Mouse (Mus musculus): ENCODE measurements around the gene Yod1.

Gene Yod1

DNA sequence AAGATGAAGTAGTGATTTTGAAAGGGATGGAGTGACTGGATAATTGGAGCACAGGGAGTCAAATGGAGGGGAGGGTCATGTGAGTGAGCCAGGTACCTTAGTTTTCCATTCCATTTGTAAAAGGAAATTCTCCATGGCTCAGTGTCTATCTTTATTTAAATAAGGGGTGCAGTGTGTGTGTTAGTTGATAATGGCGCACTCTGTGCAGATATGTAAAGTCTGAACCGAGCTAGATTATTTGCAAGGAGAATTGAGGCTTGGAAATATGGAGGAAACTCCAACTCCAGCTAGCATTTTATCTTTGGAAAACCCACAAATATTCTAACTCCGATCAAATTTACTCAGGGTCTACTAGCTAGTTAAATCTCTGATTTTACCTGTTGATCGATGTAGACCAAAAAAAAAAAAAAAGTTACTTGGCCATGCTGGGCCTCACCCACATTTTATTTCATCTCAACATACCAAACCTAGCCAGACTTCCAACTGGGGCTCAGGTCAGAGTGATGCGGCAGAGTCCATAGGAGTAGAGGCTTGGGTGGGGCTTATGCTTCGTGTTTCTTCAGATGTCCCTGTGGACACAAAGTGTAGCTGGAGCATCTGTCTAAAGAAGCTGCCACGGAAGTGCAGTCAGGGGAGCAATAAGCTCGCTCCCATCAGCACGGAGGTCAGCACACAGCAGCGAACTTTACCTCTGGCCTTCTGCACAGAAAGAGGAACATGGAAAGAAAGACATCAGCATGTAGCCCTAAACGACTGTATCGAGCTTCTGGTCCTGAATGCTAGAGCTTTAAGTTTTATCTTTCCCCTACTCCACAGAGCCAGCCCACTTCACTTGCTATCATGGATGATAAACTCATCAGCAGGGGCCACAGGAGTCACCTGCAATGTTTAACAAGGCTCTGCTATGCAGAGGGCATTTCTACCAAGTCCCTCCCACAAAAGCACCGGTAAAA lies 15.9 kb downstream of the Yod1 start:
- DNase-seq (ENCODE audit: low read depth, low spot score) = no peak

DNA sequence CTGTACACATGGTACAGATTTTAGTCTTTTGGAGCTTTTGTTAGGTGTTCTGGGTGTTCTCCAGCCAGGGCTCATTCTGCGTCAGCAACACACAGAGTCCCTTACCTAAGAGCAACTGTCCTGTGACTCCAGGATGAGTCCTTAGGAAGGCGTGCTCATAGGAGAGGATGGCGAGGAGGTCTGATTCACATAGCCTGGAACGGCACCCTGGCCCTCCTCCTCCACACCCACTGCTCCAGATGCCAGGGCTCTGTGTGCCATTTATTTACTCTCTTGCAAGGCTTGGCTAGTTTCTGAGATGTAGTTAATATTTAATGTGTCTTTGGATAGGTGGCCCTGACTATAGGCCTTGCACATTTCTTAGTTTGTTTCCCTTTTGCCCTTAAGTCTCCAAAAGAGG lies 16.5 kb downstream of the Yod1 start:
- DNase-seq (ENCODE audit: low read depth, low spot score) = no peak

DNA sequence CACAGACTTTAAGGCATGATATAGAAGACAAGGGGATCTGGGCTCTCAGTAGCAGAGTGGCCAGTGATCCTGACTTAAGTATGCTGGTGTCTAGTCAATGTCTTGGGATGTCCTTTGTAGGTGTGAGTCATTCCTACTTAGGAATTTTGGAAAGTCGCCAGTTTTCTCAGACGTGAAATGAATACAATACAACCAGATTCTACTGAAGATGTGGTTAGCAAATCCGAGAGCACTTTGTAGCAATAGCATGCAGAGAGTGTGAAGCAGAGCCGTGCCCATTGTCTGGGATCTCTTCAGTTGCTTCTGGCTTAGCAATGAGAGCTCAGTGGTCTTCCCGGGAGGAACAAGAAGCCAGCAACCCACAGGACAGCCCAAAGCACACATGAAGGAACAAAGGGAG lies 17.3 kb downstream of the Yod1 start:
- DNase-seq (ENCODE audit: low read depth, low spot score) = no peak

DNA sequence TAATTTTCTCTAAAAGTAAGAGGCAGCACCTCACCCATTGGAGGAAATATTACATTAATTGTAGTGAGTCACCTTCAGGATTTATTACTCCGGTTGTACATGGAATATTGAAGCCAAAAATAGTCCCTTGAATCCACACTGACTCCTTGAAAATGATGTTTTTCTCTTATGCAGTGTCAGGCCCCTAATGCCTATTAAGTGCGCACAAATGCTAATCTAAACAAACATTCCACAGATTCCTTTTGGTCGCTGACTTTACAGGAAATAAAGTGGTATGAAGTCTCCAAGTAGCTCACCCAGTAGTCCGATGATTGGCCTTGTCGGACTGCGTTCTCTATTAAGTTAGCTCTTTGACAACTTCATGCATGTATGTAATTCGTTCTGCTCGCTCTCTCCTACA lies 17.7 kb downstream of the Yod1 start:
- DNase-seq (ENCODE audit: low read depth, low spot score) = no peak

DNA sequence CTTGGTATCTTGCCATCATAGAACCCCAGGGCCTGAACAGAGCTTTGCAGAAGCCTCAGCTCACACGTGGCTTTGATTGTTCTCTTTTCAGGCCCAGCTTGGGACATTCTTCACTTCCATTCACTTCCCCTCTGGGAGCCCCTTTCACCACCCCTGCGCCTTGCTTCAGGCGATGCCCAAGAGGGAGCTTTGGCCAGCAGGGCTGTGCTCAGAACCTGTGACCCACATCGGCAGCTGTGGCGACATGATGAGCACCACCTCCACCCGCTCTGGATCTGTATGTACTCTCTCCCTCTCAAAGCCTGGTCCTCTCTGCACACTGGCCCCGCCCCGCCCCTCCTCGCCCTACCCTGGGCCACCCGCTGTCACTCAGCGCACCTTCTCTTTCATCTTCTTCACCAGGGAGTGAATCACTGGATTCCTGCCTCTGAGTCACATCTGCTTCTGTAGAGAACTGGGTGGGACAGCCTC lies 20.3 kb downstream of the Yod1 start:
- DNase-seq (ENCODE audit: low read depth, low spot score) = no peak

DNA sequence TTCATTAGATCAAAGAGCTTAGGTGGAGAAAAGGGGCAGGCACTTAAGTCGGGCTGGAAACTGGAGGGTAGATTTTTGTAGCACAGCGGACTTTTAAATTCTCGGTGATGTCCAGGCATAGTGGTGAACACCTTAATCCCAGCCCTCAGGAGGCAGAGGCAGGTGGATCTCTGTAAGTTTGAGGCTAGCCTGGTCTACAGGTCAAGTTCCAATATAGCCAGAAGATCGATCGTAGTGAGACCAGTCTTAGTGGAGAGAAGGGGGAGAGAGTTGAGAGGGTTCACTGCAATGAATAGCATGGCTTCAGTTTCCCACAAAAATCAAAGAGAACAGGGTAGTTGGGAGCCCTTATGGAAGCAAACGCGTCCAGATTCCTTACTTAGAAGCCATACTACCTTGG lies 20.8 kb downstream of the Yod1 start:
- DNase-seq (ENCODE audit: low read depth, low spot score) = no peak

DNA sequence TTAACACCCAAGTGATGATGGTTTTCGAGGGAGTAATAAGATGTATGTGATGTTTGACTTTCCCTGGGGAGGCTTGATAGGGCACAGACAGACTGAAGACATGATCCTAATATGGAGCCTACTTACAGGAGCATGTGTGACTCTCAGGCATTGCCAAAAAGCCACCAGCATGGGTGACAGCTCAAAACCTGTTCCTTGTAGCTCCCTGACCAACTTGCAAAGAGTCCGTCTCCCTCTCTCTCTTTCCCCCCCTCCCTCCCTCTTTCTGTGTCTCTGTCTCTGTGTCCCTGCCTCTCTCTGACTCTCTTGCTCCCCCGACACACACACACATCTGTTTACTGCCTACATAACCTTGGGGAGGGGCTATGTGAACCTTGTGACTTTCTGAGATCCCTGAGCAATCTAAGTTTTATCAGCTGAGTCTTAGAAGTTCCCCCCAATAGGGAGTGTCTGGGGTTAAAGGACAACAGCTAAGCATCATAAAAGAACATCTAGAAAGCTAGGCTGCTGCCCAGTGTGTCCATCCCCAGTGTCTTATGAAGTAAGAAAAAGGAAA lies 21.5 kb downstream of the Yod1 start:
- DNase-seq (ENCODE audit: low read depth, low spot score) = no peak

DNA sequence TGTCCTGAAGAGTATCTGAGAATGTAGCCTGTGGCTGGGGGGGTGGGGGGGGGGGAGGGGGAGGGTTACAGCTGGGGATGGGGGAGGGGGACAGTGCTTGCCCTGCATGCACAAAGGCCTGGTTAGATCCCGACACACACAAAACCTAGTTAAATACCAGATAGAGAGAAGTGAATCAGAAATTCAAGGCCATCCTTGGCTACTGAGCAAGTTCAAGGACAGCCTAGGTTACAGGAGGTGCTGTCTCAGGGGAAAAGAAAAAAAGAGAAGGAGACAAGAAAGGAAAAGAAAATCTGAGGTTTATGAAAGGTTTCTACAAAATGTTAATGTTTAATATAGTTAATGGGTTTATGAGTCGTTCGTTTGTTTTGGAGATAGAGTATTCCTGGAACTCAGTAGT lies 22.5 kb downstream of the Yod1 start:
- no peak for DNase-seq (ENCODE audit: low read depth, low spot score)

DNA sequence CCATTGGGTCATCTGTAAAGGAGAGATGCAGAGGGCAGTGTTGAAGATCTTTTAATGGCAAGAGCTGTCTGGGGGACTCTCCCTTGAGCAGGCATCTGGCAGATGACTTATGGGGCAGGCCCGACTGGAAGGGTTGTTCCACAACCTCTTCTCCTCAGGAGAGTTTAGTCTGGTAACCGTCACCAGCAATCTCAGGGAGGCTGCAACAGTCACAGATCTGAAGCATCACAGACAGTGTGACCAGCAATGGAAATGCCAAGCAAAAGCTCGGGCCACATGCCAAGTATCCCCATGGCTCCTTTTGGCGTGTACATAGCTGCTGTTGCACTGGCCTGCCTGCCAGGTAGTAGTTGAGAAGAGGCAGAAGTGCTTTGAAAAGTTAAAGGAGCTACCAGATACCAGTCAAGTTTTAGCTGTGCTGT lies 23.1 kb downstream of the Yod1 start:
- DNase-seq (ENCODE audit: low read depth, low spot score) = no peak

DNA sequence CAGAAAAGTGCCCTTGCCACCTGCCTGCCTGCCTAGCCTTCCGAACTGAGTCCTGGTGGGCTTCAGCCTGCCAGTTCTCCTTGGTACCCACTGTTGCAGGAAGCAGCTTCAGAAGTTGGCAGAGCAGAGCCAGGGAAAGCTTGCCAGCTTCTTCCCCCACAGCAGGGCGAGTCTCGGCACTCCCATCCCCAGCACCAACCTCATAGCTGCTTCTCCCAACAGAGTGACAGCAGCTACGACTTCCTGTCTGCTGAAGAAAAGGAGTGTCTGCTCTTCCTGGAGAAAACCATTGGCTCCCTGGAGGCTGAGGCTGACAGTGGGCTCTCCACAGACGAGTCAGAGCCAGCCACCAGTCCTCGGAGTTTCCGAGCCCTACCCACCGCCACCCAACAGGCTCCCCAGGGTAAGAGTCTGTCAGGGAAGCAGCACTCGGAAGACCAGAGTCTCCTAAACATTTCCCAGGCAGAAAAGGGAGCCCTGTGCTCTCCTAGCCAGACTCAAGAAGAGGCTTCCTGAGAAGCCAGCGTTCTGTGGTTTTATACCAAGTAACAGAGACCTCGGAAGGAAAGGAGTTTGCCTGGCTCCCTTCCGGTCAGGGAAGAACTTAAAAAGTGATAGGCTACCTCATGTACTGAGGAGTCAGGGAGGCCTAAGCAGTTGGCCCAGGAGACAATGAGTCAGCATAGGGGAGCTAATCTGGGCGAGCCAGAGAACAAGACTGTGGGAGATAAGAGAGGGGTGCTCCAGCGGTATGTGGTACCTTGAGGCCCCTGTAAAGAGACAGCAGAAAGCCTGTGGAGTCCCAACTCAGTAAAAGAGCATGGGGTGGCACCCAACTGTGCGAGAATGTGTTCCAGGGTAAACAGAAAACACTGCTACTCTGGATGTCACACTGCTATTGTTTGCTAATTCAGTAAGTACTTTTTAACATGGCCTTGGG lies 23.9 kb downstream of the Yod1 start:
- DNase-seq (ENCODE audit: low read depth, low spot score) = no peak

DNA sequence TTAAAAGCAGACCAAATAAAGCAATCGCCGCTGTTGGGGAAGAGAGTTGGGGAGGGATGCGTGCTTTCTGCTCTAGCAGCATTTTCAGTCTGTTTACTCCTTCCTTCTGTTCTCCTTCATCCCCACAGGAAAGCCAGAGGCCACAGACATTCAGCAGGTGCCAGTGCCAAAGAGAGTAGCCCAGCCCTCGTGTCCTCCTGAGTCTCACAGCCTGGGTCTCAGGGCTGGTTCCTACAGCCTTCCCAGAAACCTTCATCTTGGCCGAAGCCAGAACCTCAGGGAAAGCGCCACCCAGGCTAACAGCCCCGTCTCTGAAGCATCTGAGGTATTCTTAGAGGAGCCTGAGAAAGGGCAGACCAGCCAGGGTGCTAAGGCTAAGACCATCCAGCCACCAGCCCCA lies 25.1 kb downstream of the Yod1 start:
- DNase-seq (ENCODE audit: low read depth, low spot score) = no peak

DNA sequence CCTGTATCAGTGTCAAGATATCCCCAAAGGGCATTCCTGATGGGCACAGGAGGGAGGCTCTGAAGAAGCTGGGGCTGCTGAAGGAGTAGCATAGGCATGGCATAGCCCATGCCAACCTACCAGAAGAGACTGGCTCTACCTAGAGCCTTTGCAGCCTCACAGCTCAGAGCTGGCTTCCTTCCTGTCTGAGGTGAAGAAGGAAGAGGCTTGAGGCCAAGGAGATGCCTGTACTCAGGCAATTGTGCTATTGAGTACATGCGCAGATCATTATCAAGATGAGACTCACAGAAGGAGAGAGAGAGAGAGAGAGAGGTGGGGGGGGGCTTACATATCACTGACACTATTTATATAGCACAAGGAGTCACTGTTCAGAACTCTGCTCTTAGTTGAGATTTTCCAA lies 26.6 kb downstream of the Yod1 start:
- no peak for DNase-seq (ENCODE audit: low read depth, low spot score)

DNA sequence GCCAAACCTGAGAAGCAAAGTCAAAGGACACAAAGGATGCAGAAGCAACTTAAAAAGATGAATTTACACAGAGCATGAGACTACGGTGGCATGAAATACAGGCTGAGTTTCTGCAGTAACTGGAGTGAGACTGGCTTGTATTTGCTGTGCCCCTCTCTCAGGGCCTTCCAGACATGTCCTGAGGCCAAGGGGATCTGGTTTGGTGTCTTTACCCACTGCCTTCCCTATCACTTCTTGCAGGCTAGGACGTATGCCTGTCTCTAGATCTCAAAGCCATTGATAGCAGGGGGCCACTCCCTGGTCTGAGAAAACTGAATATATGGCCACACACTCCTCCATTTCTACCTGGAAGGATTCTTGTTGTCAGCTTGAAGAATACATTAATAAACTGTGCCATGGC lies 27.1 kb downstream of the Yod1 start:
- DNase-seq (ENCODE audit: low read depth, low spot score) = no peak

DNA sequence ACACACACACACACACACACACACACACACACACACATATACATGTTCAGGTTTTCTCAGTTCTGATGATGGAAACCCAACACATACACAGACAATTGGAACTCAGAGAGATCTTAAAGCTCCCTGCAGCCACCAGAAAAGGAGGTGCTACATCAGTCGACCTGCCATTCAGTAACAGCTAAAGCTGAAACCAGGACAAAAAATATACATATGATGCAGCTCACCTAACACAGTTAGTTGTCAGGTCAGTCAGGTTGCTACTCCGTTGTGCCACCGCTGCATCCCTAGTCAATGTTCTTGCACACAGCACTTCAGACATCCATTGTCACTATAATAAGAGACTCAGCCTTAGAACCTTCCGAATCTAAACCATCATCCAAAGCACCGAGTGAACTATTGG lies 27.8 kb downstream of the Yod1 start:
- no peak for DNase-seq (ENCODE audit: low read depth, low spot score)

DNA sequence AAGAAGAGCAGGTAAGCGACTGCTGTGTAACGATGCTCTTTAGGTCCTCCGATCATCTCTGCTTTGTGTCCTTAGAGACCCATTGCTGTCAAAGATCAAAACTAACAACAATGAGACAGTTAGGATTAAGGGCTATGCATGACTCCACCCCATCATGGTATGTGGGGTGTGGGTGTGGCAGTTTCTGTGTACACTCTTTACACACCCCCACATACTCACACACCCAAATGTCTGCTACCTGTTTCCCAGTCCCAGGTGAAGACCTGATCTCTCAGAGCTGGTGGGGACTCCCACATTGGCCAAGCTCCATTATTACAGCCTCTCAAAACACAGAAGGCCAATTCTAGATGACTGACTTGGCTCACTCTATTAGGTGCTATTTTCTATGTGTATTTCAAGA lies 28.5 kb downstream of the Yod1 start:
- DNase-seq (ENCODE audit: low read depth, low spot score) = no peak

DNA sequence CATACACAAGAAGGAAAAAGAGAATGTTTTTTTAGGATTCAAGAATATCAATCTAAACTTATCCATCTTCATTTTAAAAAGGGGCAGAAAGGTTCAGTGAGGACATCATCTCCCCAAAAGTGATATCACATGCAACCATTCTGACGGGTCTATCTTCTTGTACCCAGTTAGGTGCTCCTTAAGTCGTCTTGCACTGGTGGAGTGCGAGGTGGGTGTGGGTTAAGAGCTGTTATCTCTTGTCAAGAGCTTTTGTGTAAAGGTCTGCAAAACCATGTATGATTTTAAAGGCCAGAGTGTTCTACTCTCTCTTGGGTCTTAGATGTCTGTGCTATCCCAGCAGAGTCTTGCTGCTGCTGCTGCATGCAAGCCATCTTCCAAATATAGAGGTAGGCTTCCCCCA lies 29.7 kb downstream of the Yod1 start:
- DNase-seq (ENCODE audit: low read depth, low spot score) = no peak

DNA sequence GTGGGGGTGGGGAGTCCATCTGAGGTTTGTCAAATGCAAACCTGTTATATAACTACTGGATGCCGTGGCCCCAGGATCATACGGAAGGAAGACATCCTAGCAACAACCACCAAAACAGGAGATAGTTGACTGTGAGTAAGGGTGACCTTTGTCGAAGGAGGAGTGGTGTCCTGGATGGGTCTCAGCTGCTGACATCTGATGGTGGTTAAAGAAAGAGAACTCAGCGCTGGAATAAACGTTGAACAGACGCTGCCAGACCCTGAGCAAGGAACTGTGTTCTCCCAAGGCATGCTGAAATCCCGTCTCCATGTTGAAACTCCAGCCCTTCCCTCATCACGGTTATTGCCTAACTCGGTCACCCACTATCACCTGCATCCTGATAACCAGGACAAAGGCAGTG lies 42.6 kb downstream of the Yod1 start:
- no peak for DNase-seq (ENCODE audit: low read depth, low spot score)

DNA sequence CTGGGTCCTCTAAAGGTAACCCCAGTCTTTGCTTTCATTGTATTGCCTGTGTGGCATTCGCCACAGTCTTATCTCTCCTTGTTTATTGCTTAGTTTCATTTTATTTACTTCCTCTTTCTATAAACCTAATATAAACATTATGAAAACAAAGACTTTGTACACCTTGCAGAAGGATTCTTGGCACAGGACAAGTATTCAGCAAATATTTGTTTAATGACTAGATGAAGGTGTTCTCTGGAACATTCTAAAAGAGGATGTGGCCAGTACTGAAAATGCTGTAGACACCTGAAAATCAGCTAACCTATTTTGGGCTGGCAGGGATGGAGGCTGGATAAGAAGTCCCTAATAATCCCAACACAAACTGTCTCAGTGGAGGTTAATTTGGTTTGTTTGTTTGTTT lies 44.5 kb downstream of the Yod1 start:
- no peak for DNase-seq (ENCODE audit: low read depth, low spot score)

DNA sequence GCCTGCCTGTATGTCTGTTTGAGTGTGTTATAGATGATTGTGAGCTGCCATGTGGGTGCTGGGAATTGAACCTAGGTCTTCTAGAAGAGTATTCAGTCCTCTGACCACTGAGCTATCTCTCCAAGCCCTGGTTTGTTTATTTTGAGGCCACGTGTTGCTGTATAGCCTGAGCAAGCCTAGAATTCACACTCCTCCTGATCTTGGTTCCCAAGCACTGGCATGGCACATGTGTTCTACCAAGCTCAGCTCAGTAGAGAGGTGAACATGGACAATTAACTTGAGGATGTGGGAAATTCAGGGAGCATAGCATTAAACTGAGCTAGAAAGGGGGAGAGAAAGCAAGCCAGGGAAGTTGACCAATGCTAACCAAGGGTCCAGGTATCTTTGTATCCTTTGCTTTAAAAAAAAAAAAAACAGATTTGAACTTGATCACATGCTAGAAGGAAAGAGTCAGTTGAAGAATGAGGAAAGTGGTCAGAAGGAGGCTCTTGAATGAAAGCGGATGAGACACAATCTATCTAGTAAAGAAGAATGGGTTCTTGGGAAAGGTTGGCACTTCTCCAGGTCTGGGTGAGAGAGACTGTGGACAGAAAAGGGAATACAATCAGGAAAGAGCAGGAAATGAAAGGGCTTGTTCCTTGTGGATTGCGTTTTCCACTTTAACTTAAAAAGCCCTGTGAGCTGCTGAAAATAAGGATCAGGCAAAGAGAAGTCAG lies 45.1 kb downstream of the Yod1 start:
- no peak for DNase-seq (ENCODE audit: low read depth, low spot score)

DNA sequence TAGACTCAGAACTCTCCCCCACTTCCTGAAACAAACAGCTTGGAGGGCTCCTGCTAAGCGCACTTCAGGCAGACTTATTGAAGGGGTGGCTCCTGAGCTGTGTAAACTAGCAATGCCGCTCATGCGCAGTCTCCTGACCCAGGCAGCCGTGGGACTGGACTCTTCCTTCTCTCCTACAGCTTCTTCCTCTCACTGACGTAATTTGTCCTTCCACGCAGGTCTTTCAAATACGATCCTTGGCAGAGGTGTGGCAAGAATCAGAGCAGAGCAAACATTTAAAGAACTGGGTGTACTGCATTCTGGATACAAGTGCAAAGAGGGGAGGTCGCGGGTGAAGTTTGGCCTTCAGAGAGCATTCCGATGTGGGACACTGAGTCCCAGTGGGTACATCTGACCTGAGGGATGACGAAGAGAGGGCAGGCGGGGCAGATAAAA lies 46.9 kb downstream of the Yod1 start:
- no peak for DNase-seq (ENCODE audit: low read depth, low spot score)

DNA sequence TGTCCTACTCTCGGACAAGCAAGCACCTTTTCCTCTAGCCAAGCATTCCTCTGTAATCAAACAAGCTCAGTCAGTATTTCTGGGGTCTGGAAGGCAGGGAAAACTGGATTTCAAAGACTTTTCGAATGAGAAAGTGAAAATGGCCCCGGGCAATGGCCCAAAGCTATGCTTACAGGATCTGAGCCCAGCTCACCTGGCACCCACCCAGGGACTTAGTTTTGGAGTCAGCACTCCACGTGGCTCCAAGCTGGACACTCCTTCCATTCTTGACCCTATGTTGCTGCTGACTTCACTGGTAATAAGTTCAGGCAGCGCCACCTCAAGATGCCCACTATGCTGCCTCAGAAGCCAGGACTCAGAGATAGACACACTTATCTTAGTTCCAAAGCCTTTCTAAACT lies 49.9 kb downstream of the Yod1 start:
- no peak for DNase-seq (ENCODE audit: low read depth, low spot score)

DNA sequence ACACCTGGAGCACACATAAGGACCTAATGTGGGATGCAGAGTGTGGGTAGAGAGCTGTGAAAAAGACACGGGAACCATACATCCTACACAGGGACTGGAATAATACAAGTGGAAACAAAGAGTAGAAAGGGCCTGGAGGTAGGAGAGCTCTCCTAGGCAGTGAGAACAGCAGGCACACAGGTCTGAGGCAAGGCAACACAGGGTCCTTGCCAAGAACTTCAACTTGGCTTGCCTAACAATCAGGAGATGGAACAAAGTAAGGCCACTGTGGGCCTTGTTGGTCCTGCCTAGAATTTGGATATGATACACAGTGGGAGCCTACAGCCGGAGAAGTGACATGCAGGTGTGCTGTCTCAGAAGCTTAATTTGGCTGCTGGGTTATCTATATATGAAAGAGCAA lies 52.8 kb downstream of the Yod1 start:
- DNase-seq (ENCODE audit: low read depth, low spot score) = no peak
